Mouse (Mus musculus): Measurements from ENCODE around the gene Gm6882. TPM values are rescaled to one million over a fixed set of nuclear protein-coding genes. Genes with fewer than 3 reads are reported as not detected.

Gm6882 gene
- total RNA-seq (2023) = not detected

DNA sequence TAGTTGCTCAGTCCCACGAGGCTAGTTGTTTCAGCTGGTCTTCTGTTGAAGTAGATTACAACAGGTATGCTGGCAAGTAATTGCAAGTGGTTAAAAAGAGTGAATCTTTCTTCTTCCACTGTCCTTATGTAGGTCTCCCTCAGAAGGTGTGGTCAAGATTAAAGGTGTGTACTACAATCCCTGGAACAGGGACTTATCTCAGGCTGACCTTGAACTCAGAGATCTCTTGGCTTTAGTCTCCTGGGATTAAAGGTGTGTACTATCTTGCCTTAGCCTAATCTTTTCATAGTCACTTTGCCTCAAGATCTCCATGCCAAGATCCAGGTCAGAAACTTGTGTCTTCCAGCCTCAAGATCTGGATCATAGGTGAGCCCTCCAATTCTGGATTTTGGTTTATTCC lies at the start of gene Gm6882:
TSS of gene Gm6882 (minus strand) at position 101 of the 400 bp plus-strand sequence.

Other genes with a start within 250 kb of the Gm6882 start
- not detected for gene Gm5157, start 242.3 kb downstream of the Gm6882 start, total RNA-seq (2023)
- not detected for gene Vmn1r124, start 172.1 kb downstream of the Gm6882 start, total RNA-seq (2023)
- gene Vmn1r125, start 160.6 kb downstream of the Gm6882 start, total RNA-seq (2023) = not detected
- gene Vmn1r126, start 131.3 kb downstream of the Gm6882 start, total RNA-seq (2023) = not detected
- not detected for gene Vmn1r127, start 112.9 kb downstream of the Gm6882 start, total RNA-seq (2023)
- not detected for gene Vmn1r128, start 83.4 kb downstream of the Gm6882 start, total RNA-seq (2023)
- gene Vmn1r129, start 71.5 kb downstream of the Gm6882 start, total RNA-seq (2023) = not detected
- not detected for gene Vmn1r130, start 79.0 kb upstream of the Gm6882 start, total RNA-seq (2023)
- gene Vmn1r131, start 113.3 kb upstream of the Gm6882 start, total RNA-seq (2023) = not detected
- gene Vmn1r132, start 181.3 kb upstream of the Gm6882 start, total RNA-seq (2023) = not detected

Measured in CD4-positive naive resting alpha-beta T cell, adult 76 days (primary cell).